Mouse (Mus musculus) thymus, postnatal 25 days (tissue): Measurements from ENCODE around the gene Rhot1.
"Not testable (repeated sequence)": the region's sequence is repeated elsewhere in the genome, so short reads cannot be mapped to it uniquely, and the experiment has no call there.

ENCODE experiments used
- DNase-seq: peaks from one replicate; pipeline ENCODE4 v3.0.0; 2022

The Rhot1 gene

DNA sequence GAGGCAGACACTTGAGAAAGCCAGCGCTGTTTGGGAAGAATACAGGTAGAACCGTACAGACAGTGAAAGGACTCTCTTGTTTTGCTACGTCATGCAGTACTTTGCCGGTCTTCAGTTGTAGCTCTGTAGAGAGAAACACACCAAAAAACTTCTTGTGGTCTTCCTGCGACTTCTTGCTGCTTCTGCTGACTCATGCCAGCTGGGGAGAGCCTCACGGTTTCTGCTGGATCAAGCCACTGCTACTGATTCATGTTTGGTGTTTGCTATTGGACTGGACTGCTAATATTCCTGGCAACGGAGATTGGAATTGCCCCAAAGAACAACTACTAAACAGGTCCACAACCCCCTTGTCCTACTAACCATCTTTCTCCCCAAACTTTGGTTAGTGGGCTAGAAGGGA, 12.5 kb upstream of the Rhot1 start:
- no peak for DNase-seq

DNA sequence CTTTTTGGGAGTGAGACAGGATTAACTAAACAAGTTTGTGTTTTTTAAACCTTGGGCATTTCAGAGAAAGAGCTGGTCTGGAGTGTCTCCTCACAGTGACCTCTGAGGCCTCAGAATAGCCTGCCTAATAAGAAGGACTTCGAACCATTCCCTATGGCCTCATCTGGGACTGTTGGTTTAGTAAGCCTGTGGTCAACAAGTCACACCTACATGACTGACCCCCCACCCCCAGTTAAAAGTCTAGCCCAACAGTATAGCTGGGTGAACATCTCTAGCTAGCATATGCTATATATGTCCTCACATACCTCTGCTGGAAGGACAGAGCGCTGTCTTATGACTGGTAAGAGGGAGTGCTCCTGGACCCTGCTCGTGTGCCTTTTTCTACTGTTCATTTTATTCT, 9.5 kb upstream of the Rhot1 start:
- no peak for DNase-seq

DNA sequence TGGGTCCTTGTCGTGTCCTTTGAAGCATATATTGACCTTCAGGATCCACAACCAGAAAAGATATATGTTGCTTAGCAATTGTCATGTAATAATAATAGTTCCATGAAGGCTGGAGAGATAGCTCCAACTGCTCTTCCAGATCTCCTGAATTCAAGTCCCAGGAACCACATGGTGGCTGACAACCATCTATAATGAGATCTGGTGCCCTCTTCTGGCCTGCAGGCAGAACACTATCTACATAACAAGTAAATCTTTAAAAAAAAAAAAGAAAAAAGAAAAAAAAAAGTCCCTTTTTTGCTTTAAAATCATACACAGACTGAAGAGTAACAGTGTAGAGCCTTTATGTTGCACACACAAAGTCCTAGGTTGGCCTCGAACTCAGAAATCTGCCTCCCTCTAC, 9.0 kb upstream of the Rhot1 start:
- DNase-seq = no peak

DNA sequence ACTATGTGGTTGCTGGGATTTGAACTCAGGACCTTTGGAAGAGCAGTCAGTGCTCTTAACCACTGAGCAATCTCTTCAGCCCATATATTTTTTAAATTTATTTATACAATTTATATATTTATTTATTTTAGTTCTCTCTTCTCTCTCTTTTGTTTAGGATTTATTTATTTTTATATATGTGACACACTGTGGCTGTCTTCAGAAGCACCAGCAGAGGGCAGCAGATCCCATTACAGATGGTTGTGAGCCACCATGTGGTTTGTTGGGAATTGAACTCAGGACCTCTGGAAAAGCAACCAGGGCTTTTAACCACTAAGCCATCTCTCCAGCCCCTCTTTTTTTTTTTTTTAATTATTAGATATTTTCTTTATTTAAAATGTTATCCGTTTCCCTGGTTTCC, 8.5 kb upstream of the Rhot1 start:
- DNase-seq = peak; percentile 43

DNA sequence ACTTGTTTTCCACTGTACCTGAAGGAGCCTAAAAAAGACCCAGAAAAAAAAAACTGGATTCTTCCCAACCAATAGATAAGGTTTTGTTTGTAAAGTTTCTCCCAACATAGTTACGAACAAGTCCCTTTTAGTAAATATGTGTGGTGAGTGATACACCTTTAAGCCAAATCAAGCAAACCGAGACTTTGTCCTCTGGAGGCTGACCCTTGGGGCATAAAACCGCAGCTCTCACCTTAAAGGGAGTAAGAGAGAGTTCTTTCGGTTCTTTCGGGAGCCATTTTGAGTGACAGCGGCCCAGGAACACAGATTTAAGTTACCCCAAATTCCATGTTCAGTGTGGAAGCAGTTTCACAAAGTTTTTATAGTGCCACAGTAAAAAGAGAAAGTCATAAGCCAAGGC, 6.5 kb upstream of the Rhot1 start:
- no peak for DNase-seq

DNA sequence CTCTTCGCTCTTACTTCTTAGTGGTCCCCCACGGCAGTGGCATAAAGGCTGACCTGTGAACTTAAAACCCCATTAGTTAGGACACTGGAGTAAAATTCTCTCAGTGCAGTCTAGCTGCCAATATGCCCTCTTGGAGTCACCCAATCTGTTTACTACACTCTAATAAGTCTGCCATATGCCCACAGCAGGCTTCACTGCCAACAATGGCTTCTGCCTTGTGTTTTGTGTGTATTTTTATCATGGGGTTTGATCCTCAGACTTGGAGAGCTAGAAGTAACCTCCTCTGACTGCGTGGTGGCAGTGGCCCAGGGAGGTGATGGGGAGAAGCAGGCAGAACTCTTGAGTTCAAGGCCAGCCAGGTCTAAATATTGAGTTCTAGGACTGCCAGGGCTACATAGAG, 4.8 kb upstream of the Rhot1 start:
- DNase-seq = no peak

DNA sequence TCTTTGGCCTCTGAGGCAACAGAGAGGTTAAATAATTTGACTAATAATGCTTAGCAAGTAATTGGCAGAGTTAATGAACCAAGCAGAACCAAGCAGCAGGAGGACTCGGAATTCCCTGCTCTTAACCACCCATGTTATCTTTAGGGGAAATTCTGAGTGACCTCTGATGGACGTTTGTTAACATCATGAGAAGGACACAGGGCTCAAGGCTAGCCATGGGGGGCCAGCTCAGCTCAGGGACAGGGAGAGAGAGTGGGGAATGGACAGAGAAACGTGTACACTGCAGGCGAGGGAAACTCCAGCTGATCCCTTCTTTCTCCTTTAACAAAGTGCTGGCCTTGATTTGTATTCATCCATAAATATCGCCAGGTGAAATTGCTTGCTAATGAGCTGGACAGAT, 3.9 kb upstream of the Rhot1 start:
- DNase-seq = no peak

DNA sequence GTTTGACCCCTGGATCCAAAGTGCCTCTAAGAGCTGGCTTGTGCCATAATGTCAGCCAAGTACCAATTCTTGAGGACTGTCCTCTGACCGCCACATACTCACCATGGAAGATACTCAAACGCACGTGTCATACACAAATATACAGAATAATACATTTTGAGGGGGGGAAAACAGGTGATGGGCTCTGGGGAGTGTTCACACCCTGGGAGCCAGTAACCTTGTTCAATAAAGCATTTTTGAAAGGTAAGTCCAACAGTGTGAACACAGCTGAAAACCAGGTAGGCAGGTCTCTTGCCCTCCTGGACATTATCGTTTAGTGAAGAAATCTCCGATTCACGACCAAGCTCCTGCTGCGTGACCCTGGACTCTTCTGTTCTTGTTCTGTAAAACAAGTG, 357 bp upstream of the Rhot1 start:
- no peak for DNase-seq

DNA sequence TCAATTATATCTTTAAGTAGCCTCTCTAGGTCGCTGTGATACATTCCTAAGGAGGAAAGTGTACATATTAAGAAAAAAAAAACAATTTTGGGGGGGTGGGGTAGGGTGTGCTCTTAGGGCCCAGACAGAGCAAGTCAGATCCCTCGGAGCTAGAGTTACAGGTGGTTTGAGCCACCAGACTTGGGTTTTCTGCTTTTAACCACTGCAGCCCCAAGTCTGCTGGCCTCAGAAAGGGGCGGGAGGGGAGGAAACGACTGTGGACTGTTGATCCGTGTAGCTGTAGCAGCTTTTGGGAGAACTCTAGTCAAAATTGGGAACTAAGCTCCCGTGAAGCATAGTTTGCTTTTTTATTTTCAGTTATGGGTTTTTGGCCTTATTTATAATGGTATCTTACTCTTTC, 1.5 kb downstream of the Rhot1 start:
- DNase-seq = no peak

DNA sequence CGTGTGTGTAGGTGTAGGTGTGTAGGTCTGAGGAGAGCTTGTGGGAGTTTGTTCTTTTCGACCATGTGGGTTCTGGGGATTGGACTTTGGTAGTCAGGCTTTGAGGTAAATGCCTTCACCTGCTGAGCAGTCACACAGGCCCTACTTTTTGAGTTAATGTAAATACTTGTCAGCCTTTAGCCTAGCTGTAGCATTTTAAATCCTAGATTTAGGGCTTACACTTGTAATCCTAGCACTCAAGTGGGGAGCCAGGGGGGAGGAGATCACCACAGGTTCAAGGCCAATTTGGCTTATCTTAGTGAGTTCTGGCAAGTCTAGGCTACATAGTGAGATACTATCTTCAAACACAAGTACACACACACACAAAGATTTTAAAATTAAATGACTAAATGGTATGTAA, 3.5 kb downstream of the Rhot1 start:
- DNase-seq = no peak

DNA sequence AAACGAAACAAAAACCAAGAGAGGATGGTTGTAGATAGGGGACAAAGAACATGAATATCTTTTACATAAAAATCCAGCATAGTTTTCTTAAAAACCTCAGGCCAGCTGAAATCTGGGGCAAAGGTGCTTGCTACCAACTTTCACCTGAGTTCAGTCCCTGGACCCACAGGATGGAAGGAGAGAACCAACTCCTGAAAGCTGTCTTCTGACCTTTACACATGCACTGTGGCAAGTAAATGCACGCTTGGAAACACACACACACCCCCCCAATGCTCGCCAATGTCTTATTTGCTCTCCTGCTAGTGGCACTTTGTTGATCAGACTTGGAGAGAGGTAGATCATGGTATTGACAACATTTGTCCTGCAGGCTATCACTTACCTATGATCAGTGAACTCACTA, 6.5 kb downstream of the Rhot1 start:
- DNase-seq = no peak

DNA sequence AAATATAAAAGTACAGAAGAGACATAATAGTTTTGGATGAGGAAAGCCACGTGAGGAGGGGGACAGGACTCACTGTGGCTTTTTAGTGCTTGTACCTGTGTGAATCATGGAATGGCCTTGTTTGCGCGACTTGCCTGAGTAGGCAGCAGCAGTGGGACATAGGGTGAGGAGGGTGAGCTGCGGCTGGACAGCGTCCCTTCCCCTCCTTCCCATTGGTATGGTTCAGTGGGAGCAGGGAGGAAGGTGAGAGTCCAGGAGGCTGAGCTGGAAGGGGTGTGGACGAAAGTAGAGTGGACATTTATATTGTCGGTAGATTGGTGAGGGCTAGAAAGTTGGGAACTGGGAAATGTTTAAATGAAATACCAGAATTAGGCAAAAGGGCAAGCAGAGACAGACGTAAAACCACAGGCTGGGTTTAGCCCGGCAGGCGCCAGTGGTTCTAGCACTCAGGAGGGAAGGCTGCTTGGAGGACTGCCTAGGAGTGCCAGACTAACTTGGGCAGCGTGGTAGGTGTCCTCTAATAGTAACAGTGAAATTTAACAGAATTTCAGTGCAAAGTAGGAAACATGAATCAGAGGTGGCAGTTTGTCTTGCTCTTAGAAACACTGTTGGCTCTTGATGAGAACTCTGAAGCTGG, 10.0 kb downstream of the Rhot1 start:
- DNase-seq = no peak

DNA sequence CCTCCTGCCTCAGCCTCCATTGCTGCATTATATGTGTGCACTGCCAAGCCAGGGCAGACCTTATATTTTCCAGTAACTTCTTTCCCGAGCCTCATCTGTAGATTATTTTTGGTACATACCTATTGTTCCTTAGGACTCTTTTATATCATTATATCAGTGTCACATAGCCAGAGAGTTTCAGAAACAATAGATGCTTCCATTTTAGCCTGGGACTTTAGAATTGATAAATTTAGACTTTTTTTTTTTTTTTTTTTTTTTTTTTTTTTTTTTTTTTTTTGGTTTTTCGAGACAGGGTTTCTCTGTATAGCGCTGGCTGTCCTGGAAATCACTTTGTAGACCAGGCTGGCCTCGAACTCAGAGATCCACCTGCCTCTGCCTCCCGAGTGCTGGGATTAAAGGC, 21.2 kb downstream of the Rhot1 start:
- not testable (repeated sequence) for DNase-seq

DNA sequence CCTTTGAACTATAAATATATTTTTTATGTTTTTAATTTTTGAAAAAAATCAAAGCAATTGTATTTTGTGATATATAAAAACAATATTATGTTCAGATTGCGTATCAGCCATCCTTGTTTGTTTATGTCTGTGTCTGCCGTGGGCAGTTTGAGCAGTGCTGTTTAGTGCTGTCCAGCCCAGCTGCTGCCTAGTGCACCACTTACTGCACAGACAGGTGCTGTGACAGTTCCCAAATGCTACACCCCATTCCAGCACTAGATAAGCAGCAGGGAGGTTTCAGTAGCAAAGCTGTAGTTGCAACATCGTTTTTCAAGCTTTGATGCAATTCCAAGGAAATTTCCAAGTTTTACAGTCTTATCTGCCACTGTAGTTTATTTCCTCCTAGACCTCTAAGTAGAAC, 28.5 kb downstream of the Rhot1 start:
- DNase-seq = no peak

DNA sequence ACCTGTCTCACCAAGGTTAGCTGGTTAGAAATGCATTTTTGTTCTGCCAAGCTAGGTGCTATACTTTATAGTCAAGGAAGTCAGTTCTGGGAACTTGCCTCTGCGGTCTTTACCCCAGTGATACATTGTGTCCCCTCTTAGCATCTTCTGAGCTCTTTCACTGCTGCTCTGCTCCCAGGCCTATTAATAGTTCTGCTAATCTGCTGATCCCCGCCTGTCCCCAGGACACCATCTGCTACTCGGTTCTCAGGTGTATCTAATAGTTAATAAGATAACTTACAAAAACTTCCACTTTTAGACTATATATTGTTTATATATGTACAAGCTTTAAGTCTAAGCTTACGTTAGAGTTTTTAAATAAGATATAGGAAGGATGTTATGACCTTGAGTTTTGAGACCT, 29.5 kb downstream of the Rhot1 start:
- no peak for DNase-seq

DNA sequence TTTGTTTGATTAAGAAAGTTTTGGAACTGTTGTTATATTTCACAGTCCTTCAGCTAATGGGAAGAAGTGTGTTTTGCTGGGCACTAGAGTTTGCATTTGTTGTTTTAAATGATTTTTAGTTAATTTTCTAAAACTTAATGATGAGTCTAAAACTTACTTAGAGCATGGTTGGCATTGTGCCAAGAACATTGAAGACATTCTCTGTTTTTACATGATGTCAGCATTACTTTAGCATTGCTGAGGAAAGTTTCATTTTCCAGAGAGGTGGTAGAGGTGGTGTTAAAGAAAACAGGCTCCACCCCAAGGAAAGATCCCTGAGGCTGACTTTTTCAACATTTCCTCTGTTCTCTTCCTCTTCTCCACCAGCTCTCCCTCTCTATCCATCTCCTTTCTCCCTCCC, 38.2 kb downstream of the Rhot1 start:
- DNase-seq = no peak

DNA sequence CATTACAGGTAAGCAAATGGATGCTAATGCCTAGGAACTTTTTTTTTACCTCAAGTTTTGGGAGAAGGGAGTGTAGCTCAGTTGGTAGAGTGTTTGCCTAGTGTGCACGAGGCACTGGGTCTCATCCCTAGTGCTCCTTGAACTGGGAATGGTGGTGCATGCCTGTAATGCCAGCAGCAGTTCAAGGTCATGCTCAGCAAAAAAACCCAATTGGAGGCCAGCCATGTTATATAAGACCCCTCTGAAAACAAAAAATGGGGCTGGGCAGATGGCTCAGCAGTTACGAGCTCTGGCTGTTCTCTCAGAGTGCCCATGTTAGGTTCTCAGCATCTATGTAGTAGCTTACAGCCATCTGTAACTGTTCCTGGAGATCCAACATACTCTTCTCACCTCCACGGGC, 39.7 kb downstream of the Rhot1 start:
- DNase-seq = no peak

DNA sequence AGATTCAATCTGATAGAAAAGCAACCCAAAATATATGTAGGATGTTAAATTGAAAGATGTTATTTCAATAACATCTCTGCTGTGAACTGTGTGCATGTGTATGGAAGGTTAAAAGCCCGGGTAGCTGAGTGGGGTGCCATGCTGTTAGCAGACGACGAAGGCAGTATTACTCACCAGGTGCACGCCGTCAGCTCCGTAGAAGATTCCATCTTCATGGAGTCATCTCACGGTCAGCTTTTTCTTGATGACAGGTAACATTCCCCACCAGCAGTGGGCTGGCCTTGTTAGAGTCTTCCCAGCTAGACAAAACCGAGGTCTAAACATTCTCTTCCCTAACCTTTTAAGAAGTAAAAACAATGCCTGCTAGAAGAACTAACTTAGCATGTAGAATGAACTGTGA, 55.3 kb downstream of the Rhot1 start:
- no peak for DNase-seq

DNA sequence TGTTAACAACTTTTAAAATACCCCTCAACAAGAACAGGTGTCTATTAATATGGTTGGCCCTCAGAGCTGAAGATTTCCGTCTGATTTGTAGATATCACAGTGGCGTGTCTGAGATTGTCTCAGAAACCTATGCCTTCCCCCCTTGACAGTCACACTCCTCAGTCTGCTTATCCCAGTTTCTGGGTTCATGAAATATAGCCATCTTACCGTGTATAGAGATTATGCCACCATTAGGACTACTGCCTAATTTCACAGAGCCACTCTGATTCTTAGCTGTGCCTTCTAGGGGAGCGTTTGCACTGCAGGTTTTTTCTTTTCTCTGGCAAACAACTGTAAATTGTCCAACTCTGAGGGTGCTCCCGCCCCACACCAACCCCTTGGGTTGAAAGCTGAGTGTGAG, 62.3 kb downstream of the Rhot1 start:
- no peak for DNase-seq

DNA sequence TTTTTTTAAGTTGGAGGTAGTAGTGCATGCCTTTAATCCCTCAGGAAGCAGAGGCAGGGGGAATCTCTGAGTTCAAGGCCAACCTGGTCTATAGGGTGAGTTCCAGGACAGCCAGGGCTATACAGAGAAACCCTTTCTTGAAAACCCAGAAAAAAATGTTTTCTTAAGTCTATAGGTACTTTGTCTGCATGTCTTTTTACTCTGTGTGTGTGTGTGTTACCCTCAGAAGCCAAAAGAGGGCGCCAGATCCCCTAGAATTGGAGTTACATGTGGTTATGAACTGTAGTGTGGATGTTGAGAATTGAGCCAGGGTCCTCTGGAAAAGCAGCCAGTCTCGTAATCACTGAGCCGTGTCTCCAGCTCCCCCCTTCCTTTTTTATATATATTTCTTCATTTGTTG, 66.2 kb downstream of the Rhot1 start:
- DNase-seq = no peak

DNA sequence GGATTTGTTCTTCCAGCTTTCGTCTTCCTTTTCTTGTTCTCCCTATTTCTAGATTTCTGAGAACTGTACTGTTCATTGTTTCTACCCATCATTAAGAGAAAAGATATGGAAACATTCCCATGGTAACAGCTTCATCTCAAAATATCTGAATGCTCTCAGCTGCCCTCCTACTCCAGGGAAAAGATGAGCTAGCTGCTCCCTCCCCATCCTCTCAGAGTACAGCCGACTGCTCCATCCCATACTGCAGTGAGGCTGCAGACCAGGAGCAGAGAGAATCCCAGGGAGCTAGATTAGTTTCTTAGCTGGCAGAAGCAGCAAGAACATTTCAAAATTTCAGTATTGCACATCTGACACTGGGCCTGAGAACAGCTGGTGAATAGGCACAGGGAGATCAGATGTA, 69.2 kb downstream of the Rhot1 start:
- no peak for DNase-seq

DNA sequence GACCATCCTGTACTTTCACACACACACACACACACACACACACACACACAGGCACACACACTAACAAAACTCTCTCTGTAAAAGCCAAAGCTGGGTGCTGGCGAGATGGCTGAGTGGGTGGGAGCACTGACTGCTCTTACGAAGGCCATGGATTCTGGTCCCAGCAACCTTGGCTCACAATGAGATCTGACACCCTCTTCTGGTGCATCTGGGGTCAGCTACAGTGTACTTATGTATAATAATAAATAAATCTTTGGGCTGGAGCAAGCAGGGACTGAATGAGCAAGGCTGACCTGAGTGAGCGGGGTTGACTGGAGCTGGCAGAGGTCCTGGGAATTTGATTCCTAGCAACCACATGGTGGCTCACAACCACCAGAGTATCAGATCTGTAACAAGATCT, 75.0 kb downstream of the Rhot1 start:
- no peak for DNase-seq

DNA sequence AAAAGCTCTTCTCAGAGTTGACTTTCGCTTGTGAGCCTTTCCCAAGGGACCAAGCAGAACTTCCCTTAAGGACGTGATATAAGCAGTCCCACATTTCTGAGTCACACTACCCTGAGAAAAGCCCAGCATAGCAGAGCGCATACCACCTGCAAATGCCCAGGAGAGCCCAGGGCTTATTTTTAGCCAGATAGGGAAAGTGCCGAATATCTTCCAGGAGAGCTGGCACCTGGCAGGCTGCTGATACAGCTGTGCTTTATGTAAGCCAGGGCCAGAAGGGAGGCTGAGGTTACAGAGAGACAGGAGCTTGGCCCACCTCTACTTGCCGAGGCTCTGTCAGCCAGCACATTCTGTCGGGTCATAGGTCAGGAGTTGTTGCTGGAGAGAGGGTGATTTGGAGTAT, 75.8 kb downstream of the Rhot1 start:
- no peak for DNase-seq

DNA sequence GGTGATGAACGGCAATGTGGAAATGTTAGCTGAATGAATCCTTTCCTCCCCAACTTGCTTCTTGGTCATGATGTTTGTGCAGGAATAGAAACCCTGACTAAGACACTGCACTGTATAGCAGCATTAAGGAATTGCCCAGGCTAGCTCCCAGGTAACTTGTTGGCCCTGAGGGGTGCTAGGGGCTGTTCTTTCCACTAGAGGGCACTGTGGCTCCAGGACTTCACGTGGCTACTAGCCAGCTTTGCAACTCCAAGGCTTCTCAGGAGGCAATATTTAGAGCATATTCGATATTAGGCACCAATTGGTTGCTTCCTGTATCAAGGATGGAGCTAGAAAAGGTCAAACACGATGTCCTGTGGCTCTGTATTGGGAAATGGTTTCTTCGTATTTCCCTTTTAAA, 78.3 kb downstream of the Rhot1 start:
- peak; percentile 72 for DNase-seq

DNA sequence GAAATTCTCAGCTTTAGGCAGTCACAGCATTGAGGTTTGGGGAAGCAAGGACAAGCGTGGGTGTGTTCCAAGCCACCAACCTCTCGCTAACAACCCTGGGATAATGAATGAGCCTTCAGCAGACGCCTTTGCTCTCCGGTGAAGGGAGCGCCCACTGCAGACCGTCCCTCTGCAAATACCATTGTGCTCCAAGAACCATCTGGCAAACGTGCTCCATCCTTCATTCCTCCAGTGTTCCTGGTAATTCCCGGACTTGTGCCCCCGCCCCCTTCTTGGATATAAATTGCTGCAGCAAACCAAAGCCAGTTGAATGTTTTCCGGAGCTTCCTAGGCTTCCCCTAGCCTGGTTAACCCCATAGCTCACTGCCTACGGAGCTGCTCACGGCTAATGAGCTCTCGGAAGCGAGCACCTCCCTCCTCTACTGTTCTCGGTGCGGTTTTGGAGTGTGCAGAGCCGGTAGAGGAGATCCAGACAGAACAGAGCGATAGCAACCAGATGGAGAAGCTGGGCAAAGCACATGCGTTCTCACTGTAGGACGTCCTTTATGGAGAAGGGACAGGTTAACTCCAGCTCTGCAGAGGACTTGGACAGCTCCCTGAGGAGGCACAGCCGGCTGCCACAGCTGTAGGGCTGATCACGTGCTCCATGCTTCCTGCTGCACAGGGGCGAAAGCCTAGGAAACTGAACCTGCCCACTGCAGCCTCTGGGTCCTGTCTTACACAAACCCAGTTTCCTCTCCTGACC, 81.1 kb downstream of the Rhot1 start:
- DNase-seq = peak; percentile 25
